Mouse (Mus musculus): ENCODE measurements around the gene Fas. TPM values are rescaled to one million over a fixed set of nuclear protein-coding genes. Genes with fewer than 3 reads are reported as not detected.

The Fas gene
- polyA plus RNA-seq, 1 experiment: 2.8 TPM

GRCm38 (mm10) chr19:34334300-34334699 lies 43.8 kb downstream of the Fas start:
- H3ac ChIP-seq (ENCODE audit: control insufficient read depth, insufficient read length): no peak overlapping the region
- no peak for TF ChIP-seq MAX (IDR thresholded peaks at IDR 0.05; ENCODE audit: low read depth)
- TF ChIP-seq TCF12 (IDR thresholded peaks at IDR 0.05; ENCODE audit: insufficient read depth, poor library complexity, severe bottlenecking): no peak
- TF ChIP-seq MYOG (IDR thresholded peaks at IDR 0.05; ENCODE audit: control insufficient read depth in 1 of 3, insufficient read depth in 1 of 3, insufficient read length in 2 of 3, low read depth in 2 of 3): no peak
- no peak for TF ChIP-seq POLR2AphosphoS2 (IDR thresholded peaks at IDR 0.05; ENCODE audit: insufficient read length, low read depth)
- no peak for TF ChIP-seq TCF3 (IDR thresholded peaks at IDR 0.05; ENCODE audit: insufficient read length, low read depth)
- no peak for TF ChIP-seq SRF (IDR thresholded peaks at IDR 0.05; ENCODE audit: control insufficient read depth, insufficient read length, low read depth)
- no peak for TF ChIP-seq MYOD1 (IDR thresholded peaks at IDR 0.05; ENCODE audit: control insufficient read depth in 1 of 3, insufficient read length in 2 of 3, low read depth in 2 of 3)
- no peak for TF ChIP-seq REST (IDR thresholded peaks at IDR 0.05; ENCODE audit: insufficient read depth, insufficient read length)
- no peak for TF ChIP-seq CEBPB (IDR thresholded peaks at IDR 0.05; ENCODE audit: insufficient read depth, poor library complexity, severe bottlenecking)
- no peak for TF ChIP-seq POLR2A (IDR thresholded peaks at IDR 0.05; ENCODE audit: insufficient read length, low read depth)
- no peak for TF ChIP-seq E2F4 (IDR thresholded peaks at IDR 0.05; ENCODE audit: insufficient read depth)
- TF ChIP-seq USF1 (IDR thresholded peaks at IDR 0.05; ENCODE audit: low read depth): no peak
- H3K36me3 ChIP-seq (ENCODE audit: control insufficient read depth, insufficient read depth): no peaks in the 10 kb centered on the region
- H3K27me3 ChIP-seq (ENCODE audit: control insufficient read depth, insufficient read depth, insufficient read length): no peaks in the 10 kb centered on the region
- no peaks in the 10 kb centered on the region for H3K79me2 ChIP-seq (ENCODE audit: control insufficient read depth, insufficient read depth)
- no peak overlapping the region for H3K4me3 ChIP-seq
- no peak overlapping the region for H3K4me2 ChIP-seq (ENCODE audit: low read depth)

GRCm38 (mm10) chr19:34344702-34345101 lies 54.2 kb downstream of the Fas start:
- no peak overlapping the region for H3K4me3 ChIP-seq
- H3ac ChIP-seq (ENCODE audit: control insufficient read depth, insufficient read length): no peak overlapping the region
- TF ChIP-seq REST (IDR thresholded peaks at IDR 0.05; ENCODE audit: insufficient read depth, insufficient read length): no peak
- TF ChIP-seq MAX (IDR thresholded peaks at IDR 0.05; ENCODE audit: low read depth): no peak
- TF ChIP-seq TCF3 (IDR thresholded peaks at IDR 0.05; ENCODE audit: insufficient read length, low read depth): no peak
- TF ChIP-seq CEBPB (IDR thresholded peaks at IDR 0.05; ENCODE audit: insufficient read depth, poor library complexity, severe bottlenecking): no peak
- TF ChIP-seq TCF12 (IDR thresholded peaks at IDR 0.05; ENCODE audit: insufficient read depth, poor library complexity, severe bottlenecking): no peak
- no peak for TF ChIP-seq MYOG (IDR thresholded peaks at IDR 0.05; ENCODE audit: control insufficient read depth in 1 of 3, insufficient read depth in 1 of 3, insufficient read length in 2 of 3, low read depth in 2 of 3)
- TF ChIP-seq MYOD1 (IDR thresholded peaks at IDR 0.05; ENCODE audit: control insufficient read depth in 1 of 3, insufficient read length in 2 of 3, low read depth in 2 of 3): no peak
- TF ChIP-seq SRF (IDR thresholded peaks at IDR 0.05; ENCODE audit: control insufficient read depth, insufficient read length, low read depth): no peak
- no peak for TF ChIP-seq POLR2A (IDR thresholded peaks at IDR 0.05; ENCODE audit: insufficient read length, low read depth)
- no peak for TF ChIP-seq USF1 (IDR thresholded peaks at IDR 0.05; ENCODE audit: low read depth)
- TF ChIP-seq E2F4 (IDR thresholded peaks at IDR 0.05; ENCODE audit: insufficient read depth): no peak
- no peak overlapping the region for H3K4me2 ChIP-seq (ENCODE audit: low read depth)
- no peaks in the 10 kb centered on the region for H3K27me3 ChIP-seq (ENCODE audit: control insufficient read depth, insufficient read depth, insufficient read length)
- H3K36me3 ChIP-seq (ENCODE audit: control insufficient read depth, insufficient read depth): no peaks in the 10 kb centered on the region
- no peaks in the 10 kb centered on the region for H3K79me2 ChIP-seq (ENCODE audit: control insufficient read depth, insufficient read depth)

GRCm38 (mm10) chr19:34345616-34346267 lies 55.3 kb downstream of the Fas start:
- TF ChIP-seq TCF12 (IDR thresholded peaks at IDR 0.05; ENCODE audit: insufficient read depth, poor library complexity, severe bottlenecking) (no peak), POLR2AphosphoS2 (IDR thresholded peaks at IDR 0.05; ENCODE audit: insufficient read length, low read depth) (no peak), SRF (IDR thresholded peaks at IDR 0.05; ENCODE audit: control insufficient read depth, insufficient read length, low read depth) (no peak), USF1 (IDR thresholded peaks at IDR 0.05; ENCODE audit: low read depth) (no peak), REST (IDR thresholded peaks at IDR 0.05; ENCODE audit: insufficient read depth, insufficient read length) (no peak)
- Histone ChIP-seq H3K4me2 (ENCODE audit: low read depth) (no peak overlapping the region), H3K79me2 (ENCODE audit: control insufficient read depth, insufficient read depth) (no peaks in the 10 kb centered on the region), H3K4me3 (no peak overlapping the region), H3ac (ENCODE audit: control insufficient read depth, insufficient read length) (no peak overlapping the region), H3K36me3 (ENCODE audit: control insufficient read depth, insufficient read depth) (no peaks in the 10 kb centered on the region), H3K27me3 (ENCODE audit: control insufficient read depth, insufficient read depth, insufficient read length) (no peaks in the 10 kb centered on the region)

GRCm38 (mm10) chr19:34353291-34353805 lies 62.9 kb downstream of the Fas start:
- H3K79me2 ChIP-seq (ENCODE audit: control insufficient read depth, insufficient read depth): no peaks in the 10 kb centered on the region
- H3ac ChIP-seq (ENCODE audit: control insufficient read depth, insufficient read length): no peak overlapping the region
- H3K4me2 ChIP-seq (ENCODE audit: low read depth): peak overlapping the region; percentile 8
- no peak overlapping the region for H3K4me3 ChIP-seq
- H3K27me3 ChIP-seq (ENCODE audit: control insufficient read depth, insufficient read depth, insufficient read length): no peaks in the 10 kb centered on the region
- H3K36me3 ChIP-seq (ENCODE audit: control insufficient read depth, insufficient read depth): no peaks in the 10 kb centered on the region
- TF ChIP-seq MYOG (IDR thresholded peaks at IDR 0.05; ENCODE audit: control insufficient read depth in 1 of 3, insufficient read depth in 1 of 3, insufficient read length in 2 of 3, low read depth in 2 of 3) (no peak), E2F4 (IDR thresholded peaks at IDR 0.05; ENCODE audit: insufficient read depth) (no peak), REST (IDR thresholded peaks at IDR 0.05; ENCODE audit: insufficient read depth, insufficient read length) (no peak), POLR2AphosphoS2 (IDR thresholded peaks at IDR 0.05; ENCODE audit: insufficient read length, low read depth) (no peak), TCF12 (IDR thresholded peaks at IDR 0.05; ENCODE audit: insufficient read depth, poor library complexity, severe bottlenecking) (no peak), TCF3 (IDR thresholded peaks at IDR 0.05; ENCODE audit: insufficient read length, low read depth) (no peak), POLR2A (IDR thresholded peaks at IDR 0.05; ENCODE audit: insufficient read length, low read depth) (no peak), SRF (IDR thresholded peaks at IDR 0.05; ENCODE audit: control insufficient read depth, insufficient read length, low read depth) (no peak), USF1 (IDR thresholded peaks at IDR 0.05; ENCODE audit: low read depth) (no peak), CEBPB (IDR thresholded peaks at IDR 0.05; ENCODE audit: insufficient read depth, poor library complexity, severe bottlenecking) (no peak), MYOD1 (IDR thresholded peaks at IDR 0.05; ENCODE audit: control insufficient read depth in 1 of 3, insufficient read length in 2 of 3, low read depth in 2 of 3) (no peak), MAX (IDR thresholded peaks at IDR 0.05; ENCODE audit: low read depth) (no peak)
